Mouse (Mus musculus): Measurements from ENCODE around the gene Cdh3.
A peak's percentile ranks its signal among the peaks of the same experiment; 100 is the strongest.

The Cdh3 gene

DNA sequence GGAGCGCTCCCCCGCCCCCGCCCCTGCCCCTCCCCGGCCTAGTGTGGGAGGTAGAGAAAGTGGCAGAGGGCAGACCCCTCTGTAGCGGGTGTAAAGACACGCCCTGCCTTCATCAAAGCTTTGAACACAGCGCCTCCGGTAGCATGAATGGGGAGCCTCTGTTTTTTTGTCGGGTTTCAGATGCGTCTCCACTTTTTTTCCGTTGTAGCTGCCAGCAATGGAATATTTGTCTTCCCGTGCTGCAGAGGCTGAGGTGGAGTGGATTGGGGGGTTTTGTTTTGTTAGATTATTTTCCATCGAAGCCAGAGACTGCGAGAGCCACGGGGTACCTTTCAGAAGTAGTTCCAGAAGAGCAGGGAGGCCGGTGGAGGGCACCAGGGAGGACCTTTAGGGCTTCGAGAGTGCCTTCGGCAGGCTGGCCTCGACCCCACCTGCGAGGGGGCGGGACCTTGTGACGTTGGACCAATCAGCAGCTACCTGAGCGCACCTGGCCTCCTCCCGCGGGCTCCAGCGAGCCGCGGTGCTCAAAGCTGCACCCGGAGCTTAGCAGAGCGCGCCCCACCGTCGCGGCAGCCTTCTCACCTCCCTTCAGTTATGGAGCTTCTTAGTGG, at the start of gene Cdh3:
TSS of gene Cdh3 (plus strand) at position 527 of the 611 bp plus-strand sequence.
- DNase-seq (ENCODE audit: low spot score in 2 of 2) = no peak

DNA sequence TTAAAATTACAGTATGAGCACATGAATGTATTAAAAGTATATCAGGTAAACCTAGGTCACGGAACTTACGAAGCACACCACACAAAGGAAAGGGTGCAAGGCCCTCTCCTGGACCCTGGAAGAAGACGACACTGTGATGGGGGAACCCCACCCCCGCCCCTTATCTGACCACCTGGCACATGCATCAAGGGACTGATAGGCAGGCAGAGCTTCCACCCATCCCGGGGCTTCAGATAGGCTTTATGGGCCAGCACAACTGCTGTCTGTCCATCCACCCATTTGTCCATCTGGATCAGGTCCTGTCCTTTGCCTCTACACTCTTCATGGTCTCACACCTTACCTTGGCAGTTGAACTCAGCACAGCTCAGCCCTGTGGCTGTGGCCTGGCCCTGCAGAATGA, 48.6 kb upstream of the Cdh3 start:
- no peak for DNase-seq (ENCODE audit: low spot score in 2 of 2)

DNA sequence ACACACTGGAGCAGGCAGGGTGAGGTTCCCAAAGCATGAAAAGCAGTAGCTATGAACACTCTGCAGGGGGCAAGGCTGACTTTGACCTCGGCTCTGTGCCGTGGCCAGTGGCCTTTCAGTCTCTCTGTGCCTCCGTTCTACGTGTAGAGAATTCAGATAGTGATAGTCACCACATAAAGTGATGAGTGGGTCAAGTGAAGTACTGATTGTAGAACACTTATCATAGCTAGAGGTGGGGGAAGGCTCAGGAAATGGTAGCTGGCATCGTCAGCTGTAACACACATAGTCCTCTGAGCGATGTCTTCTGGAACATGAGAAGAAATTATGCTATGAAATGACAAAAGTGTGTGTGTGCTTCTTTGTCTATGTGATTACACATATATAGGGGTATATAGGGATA, 46.9 kb upstream of the Cdh3 start:
- no peak for DNase-seq (ENCODE audit: low spot score in 2 of 2)

GRCm38 (mm10) chr8:106469485-106469884, 41.2 kb upstream of the Cdh3 start:
- DNase-seq (ENCODE audit: low spot score in 2 of 2) = no peak

DNA sequence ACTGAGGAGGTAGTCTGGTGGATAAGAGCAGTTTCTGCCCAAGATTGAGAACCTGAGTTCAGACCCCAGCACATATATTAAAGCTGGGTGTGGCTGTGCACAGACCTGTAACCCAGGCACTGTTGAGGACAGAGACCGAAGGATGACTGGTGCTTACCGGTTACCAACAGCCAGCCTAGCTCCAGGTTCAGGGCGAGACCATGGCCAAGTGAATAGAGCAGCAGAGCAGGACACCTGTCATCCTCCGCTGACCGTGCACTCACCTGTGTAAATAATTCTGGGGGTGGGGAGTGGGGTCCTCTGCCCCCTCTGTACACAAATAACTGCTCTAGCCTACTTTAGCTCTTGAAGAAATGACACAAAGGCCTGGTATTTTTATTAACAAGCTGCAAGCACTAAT, 36.7 kb upstream of the Cdh3 start:
- DNase-seq (ENCODE audit: low spot score in 2 of 2) = no peak

DNA sequence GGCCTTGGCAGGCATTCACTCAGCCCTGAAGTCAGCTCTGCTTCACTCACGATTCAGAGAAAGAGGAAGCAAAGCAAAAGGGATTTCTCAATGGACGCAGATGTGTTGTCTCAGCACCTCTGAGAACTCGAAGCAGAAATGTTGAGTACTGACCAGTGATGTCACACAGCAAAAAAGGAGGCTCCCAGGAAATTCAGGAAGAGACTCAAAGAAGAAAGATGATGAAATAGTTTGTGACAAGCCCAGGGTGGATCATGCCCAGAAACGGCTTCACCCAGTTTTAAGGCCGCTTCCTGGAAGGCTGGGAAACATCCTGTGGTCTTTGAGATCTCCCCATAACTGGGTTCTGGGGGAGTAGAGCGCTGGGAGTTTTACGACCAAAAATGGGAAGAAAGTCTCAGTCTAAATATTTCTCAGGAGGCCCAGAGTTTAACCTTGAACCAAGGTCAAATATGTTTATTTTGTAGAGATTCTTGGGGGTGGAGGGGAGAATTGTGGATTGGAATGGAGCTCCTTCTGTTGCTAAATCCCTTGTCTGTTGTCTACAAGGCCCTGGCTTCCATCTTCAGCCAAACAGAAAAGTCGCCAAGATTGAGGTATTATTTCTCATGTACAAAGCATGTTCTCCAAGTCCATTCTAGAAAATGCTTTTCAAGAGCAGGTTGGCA, 10.5 kb upstream of the Cdh3 start, which contains the start of gene 6030452D12Rik:
TSS of gene 6030452D12Rik (plus strand) at position 505 of the 668 bp plus-strand sequence.
- DNase-seq (ENCODE audit: low spot score in 2 of 2) = no peak

- DNase-seq (ENCODE audit: low spot score in 2 of 2) = no peak
Observed at GRCm38 (mm10) chr8:106504241-106504640, 6.5 kb upstream of the Cdh3 start.

GRCm38 (mm10) chr8:106505328-106505965, 5.2 kb upstream of the Cdh3 start:
- DNase-seq (ENCODE audit: low spot score in 2 of 2) = no peak

DNA sequence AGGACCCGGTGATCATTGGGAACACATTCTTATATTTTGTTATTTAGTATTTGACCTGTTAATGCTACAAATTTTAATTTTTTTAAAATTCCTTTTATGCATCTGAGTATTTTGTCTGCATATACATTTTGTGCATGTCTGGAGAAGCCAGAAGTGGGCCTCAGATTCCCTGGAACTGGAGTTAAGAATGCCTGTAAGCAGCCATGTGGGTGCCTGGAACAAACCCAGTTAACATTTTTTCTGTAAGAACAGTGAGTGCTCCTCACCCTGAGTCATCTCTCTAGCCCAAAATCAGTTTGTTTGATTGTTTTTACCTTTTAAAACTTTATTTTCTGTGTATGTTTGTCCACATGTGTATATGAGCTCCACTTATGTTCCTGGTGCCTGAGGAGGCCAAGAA, 4.6 kb upstream of the Cdh3 start:
- no peak for DNase-seq (ENCODE audit: low spot score in 2 of 2)

DNA sequence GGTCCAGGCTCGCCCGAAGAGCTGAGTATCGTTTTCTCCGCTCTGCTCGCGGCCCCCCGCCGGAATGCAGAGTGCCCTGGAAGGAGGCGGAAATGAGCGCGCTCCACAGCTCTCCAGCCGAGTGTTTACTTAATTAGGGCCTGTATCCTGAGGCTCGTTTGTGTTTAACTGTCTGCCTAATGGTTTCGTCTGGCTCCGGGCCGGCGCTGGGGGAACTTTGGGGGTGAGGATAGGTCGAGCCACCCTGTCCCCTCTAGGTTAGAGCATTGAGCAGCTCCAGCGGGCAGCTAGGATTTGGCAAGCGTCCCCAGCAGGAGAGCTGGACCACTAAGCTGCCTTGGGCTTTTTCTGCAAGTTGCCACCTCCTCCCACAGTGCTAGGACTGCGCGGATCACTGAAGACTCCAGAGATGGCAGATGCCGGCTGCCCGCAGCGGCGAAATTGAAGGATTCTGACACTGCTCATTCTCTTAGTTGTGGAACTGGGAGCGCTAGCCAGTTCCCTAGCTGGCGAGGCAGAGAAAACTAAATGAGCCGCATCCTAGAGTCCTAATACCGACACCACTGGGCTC, 2.8 kb upstream of the Cdh3 start:
- peak in 1 of 2 experiments; percentile 15 for DNase-seq (ENCODE audit: low spot score in 2 of 2)

GRCm38 (mm10) chr8:106508456-106508855, 2.2 kb upstream of the Cdh3 start:
- no peak for DNase-seq (ENCODE audit: low spot score in 2 of 2)

- no peak for DNase-seq (ENCODE audit: low spot score in 2 of 2)
Observed at GRCm38 (mm10) chr8:106509079-106509780, 1.5 kb upstream of the Cdh3 start.

DNA sequence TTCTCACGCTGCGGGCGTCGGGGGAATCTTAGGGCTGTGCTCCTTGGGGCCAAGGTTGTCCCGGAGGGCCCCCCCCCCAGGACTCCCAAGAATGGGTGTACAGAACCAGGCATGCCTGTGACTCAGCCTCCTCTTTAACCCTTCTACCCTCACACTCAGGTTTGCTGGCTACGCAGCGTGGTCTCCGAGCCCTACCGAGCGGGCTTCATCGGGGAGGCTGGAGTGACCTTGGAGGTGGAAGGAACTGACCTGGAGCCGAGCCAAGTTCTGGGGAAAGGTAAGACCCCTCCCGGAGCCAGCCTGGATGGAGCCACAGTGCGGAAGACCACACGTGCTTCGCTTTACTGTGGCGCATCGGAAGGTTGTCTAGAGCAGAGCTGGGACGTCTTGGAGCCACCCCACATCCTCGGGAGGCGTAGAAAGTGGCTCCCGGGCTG, 392 bp downstream of the Cdh3 start:
- DNase-seq (ENCODE audit: low spot score in 2 of 2) = no peak

- DNase-seq (ENCODE audit: low spot score in 2 of 2) = no peak
Observed at GRCm38 (mm10) chr8:106511531-106512041, 895 bp downstream of the Cdh3 start.

DNA sequence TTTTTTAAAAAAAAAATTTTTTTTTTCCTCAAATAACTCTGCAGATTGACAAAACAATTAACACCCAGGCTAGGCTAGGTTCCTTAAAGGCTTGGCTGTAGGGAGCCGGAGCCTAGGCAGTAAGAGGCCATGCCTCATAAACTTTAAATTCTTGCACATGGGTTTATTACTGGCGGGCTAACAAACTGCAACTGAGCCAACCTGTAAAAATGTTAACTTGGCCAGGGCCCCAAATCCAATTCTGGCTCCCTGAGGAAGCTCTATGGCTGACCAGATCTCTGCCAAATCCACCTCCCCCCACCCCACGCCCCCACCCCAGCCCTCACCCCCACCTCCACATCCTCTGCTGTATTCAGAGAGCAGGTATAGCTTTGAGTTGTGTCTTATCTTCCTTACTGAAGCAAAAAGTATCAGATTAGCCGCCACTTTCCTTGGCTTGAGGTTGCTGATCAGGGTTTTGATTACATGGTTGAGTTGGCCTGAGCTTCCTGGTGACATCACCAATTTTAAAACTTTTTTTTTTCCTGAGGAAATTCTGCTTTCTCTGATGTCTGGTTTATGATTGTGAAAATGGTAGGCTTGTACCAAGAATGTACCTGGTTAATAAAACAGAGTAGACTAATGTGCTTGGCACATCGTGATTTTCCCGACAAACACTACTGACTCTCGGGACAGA, 1.9 kb downstream of the Cdh3 start:
- no peak for DNase-seq (ENCODE audit: low spot score in 2 of 2)

- no peak for DNase-seq (ENCODE audit: low spot score in 2 of 2)
Observed at GRCm38 (mm10) chr8:106515946-106516479, 5.3 kb downstream of the Cdh3 start.

DNA sequence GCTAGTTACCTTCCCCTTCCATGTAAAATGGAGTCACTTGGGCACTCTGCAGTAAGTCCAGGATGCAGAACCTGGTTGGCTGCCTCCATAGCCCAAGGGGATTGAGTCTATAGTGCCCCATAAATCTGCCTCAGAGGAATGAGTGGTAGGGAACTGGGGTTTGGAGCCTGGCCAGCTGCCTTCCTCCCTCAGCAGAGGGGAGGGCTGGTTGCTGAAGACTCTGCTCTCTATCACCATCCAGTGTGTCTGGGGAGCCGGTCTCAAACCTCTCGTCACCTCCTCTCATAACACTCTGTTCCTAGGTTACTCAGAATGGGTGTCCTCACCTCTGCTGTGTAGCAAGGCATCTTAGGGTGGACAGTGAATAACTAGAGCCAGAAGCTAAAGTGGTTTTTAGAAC, 5.9 kb downstream of the Cdh3 start:
- DNase-seq (ENCODE audit: low spot score in 2 of 2) = no peak

DNA sequence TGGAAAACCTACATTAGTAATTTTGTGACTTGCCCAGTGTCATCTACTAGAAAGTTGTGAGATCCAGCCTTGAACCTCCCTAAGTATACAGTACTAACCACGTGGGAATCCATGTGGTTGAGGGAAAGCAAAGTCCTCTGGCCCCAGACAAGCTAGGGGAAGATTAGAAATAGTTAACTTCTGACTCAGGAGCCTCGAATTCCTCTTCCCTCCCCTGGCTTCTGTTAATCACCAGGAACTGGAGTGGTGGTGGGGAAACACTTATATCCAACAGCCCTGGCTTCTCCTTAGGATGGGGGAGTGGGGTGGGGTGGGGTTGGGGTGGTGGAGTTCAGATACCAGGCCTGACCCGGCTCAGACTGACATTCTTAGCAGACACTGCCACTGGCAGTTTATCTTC, 8.1 kb downstream of the Cdh3 start:
- no peak for DNase-seq (ENCODE audit: low spot score in 2 of 2)

GRCm38 (mm10) chr8:106520578-106520977, 9.9 kb downstream of the Cdh3 start:
- no peak for DNase-seq (ENCODE audit: low spot score in 2 of 2)

GRCm38 (mm10) chr8:106521845-106522244, 11.2 kb downstream of the Cdh3 start:
- DNase-seq (ENCODE audit: low spot score in 2 of 2) = no peak

- DNase-seq (ENCODE audit: low spot score in 2 of 2) = no peak
Observed at GRCm38 (mm10) chr8:106526725-106527124, 16.0 kb downstream of the Cdh3 start.

All from left cerebral cortex, adult 9 months (tissue).